Mouse (Mus musculus) hindbrain, embryonic 14.5 days (tissue): ENCODE data around the gene Abca2. TPM values are rescaled to one million over a fixed set of nuclear protein-coding genes. Genes with fewer than 3 reads are reported as not detected.

Experiments used
- ATAC-seq: fragments of 200-750 bp; cut with Nextera tagmentation; 2 replicates; pipeline ENCODE4 v1.8.0; 2017; ENCODE audit warnings: moderate number of reproducible peaks, mild to moderate bottlenecking, moderate TSS enrichment, moderate library complexity; ENCODE audit not compliant: low FRiP score
- DNase-seq: peaks from one replicate; pipeline ENCODE4 v3.0.0-alpha.2; 2015; ENCODE audit warnings: low spot score
- H3K27ac ChIP-seq: fragments of 300-500 bp; sonication (generic); 2 replicates; pipeline ENCODE4 v1.5.1; 2014; ENCODE audit warnings: mild to moderate bottlenecking, moderate library complexity
- H3K27me3 ChIP-seq: fragments of 300-500 bp; sonication (generic); 2 replicates; pipeline ENCODE4 v1.6.1; 2014; ENCODE audit warnings: mild to moderate bottlenecking, low read length, mixed read lengths; ENCODE audit not compliant: control insufficient read depth, insufficient read depth
- H3K36me3 ChIP-seq: fragments of 300-500 bp; sonication (generic); replicated peaks from 2 replicates; pipeline ENCODE4 v1.6.1; 2014; ENCODE audit not compliant: control insufficient read depth, insufficient read depth
- H3K4me1 ChIP-seq: fragments of 300-500 bp; sonication (generic); replicated peaks from 2 replicates; pipeline ENCODE4 v1.6.1; 2014; ENCODE audit warnings: antibody characterized with exemption, low read length, mixed read lengths; ENCODE audit not compliant: control insufficient read depth, insufficient read depth
- H3K4me2 ChIP-seq: fragments of 300-500 bp; sonication (generic); replicated peaks from 2 replicates; pipeline ENCODE4 v1.6.1; 2014; ENCODE audit warnings: mild to moderate bottlenecking, moderate library complexity
- H3K4me3 ChIP-seq: fragments of 300-500 bp; sonication (generic); replicated peaks from 2 replicates; pipeline ENCODE4 v1.5.1; 2014; ENCODE audit warnings: mild to moderate bottlenecking, low read length
- H3K9ac ChIP-seq: fragments of 300-500 bp; sonication (generic); 2 replicates; pipeline ENCODE4 v1.6.1; 2014
- H3K9me3 ChIP-seq: fragments of 300-500 bp; sonication (generic); 2 replicates; pipeline ENCODE4 v1.6.1; 2016; ENCODE audit warnings: low read length; ENCODE audit not compliant: control insufficient read depth
- WGBS: fragments of 180-500 bp; shearing (Covaris S2); extraction: QIAGEN DNeasy Blood & Tissue Kit; methylation state at CpG from one replicate; pipeline ENCODE4 v1.1.7; 2014; 5-methylcytosine and 5-hydroxymethylcytosine counted together
- polyA plus RNA-seq: library from polyadenylated mRNA; unstranded; fragments of >200 nt; fragmentation: Nextera tagmentation; extraction: Ambion mirVana; gene quantifications from 2 replicates; pipeline ENCODE4 v1.2.1, GENCODE M21; 2014

The Abca2 gene
- polyA plus RNA-seq, 1 experiment from 2014 or later, result 17.3 TPM

GRCm38 (mm10) chr2:25421896-25422295 is 6.6 kb upstream of the Abca2 start:
- Histone ChIP-seq H3K4me3 (no peak overlapping the region), H3K4me2 (no peak overlapping the region), H3K36me3 (no peaks in the 10 kb centered on the region), H3K9me3 (no peaks in the 10 kb centered on the region), H3K27me3 (peaks cover 10% of the 10 kb centered on the region; the same call in 1 of the 2 replicates), H3K9ac (no peak overlapping the region; the same call in 1 of the 2 replicates), H3K4me1 (no peaks in the 10 kb centered on the region), H3K27ac (no peak overlapping the region)
- DNase-seq (peak; percentile 61), ATAC-seq (no peak)
- WGBS, result 24% methylated on average over 3 of the region's 3 CpGs

- Histone ChIP-seq H3K4me3 (no peak within 1 kb of the TSS), H3K9me3 (no peaks in the 10 kb centered on the region), H3K27ac (no peak within 1 kb of the TSS), H3K36me3 (no peaks in the 10 kb centered on the region), H3K4me2 (no peak within 1 kb of the TSS), H3K27me3 (peaks cover 10% of the 10 kb centered on the region; the same call in 1 of the 2 replicates), H3K9ac (no peak within 1 kb of the TSS), H3K4me1 (no peaks in the 10 kb centered on the region)
- ATAC-seq, result no peak
- 69% methylated on average over 17 of the region's 17 CpGs for WGBS
- DNase-seq, result no peak
These were observed 5.7 kb upstream of the Abca2 start, which contains the start of gene Fut7 for GRCm38 (mm10) chr2:25422587-25423410. TSS of gene Fut7 (plus strand) at chr2:25423267.

- Histone ChIP-seq H3K36me3 (no peaks in the 10 kb centered on the region), H3K9ac (no peak overlapping the region), H3K9me3 (no peaks in the 10 kb centered on the region), H3K27me3 (peaks cover 10% of the 10 kb centered on the region; the same call in 1 of the 2 replicates), H3K4me2 (no peak overlapping the region), H3K4me3 (no peak overlapping the region), H3K4me1 (no peaks in the 10 kb centered on the region), H3K27ac (no peak overlapping the region)
- WGBS, result 67% methylated on average over 1 of the region's 1 CpGs
- DNase-seq, result no peak
- no peak for ATAC-seq
These were observed 4.9 kb upstream of the Abca2 start for GRCm38 (mm10) chr2:25423626-25424025.

GRCm38 (mm10) chr2:25425481-25425880 is 3.0 kb upstream of the Abca2 start:
- Histone ChIP-seq H3K4me1 (peaks cover 15% of the 10 kb centered on the region), H3K9me3 (no peaks in the 10 kb centered on the region), H3K36me3 (no peaks in the 10 kb centered on the region), H3K27ac (no peak overlapping the region), H3K4me3 (no peak overlapping the region), H3K4me2 (no peak overlapping the region), H3K27me3 (peaks cover 10% of the 10 kb centered on the region; the same call in 1 of the 2 replicates), H3K9ac (no peak overlapping the region)
- 49% methylated on average over 27 of the region's 27 CpGs for WGBS
- ATAC-seq, result no peak
- no peak for DNase-seq

GRCm38 (mm10) chr2:25426721-25427191 is 1.7 kb upstream of the Abca2 start:
- 32% methylated on average over 5 of the region's 5 CpGs for WGBS
- ATAC-seq (no peak), DNase-seq (peak; percentile 89)
- no peak overlapping the region for H3K9ac ChIP-seq
- peaks cover 28% of the 10 kb centered on the region for H3K4me1 ChIP-seq
- no peaks in the 10 kb centered on the region for H3K36me3 ChIP-seq
- H3K27ac ChIP-seq, result no peak overlapping the region
- no peaks in the 10 kb centered on the region for H3K9me3 ChIP-seq
- H3K27me3 ChIP-seq, result peaks cover 10% of the 10 kb centered on the region; the same call in 1 of the 2 replicates
- H3K4me2 ChIP-seq, result no peak overlapping the region
- no peak overlapping the region for H3K4me3 ChIP-seq

GRCm38 (mm10) chr2:25427256-25427655 is 1.2 kb upstream of the Abca2 start:
- no peaks in the 10 kb centered on the region for H3K36me3 ChIP-seq
- H3K4me2 ChIP-seq, result no peak overlapping the region
- WGBS, result 90% methylated on average over 5 of the region's 5 CpGs
- no peak overlapping the region for H3K27ac ChIP-seq
- no peaks in the 10 kb centered on the region for H3K9me3 ChIP-seq
- ATAC-seq, result no peak
- H3K9ac ChIP-seq, result no peak overlapping the region
- H3K27me3 ChIP-seq, result peaks cover 10% of the 10 kb centered on the region; the same call in 1 of the 2 replicates
- no peak for DNase-seq
- H3K4me1 ChIP-seq, result peaks cover 29% of the 10 kb centered on the region
- no peak overlapping the region for H3K4me3 ChIP-seq

GRCm38 (mm10) chr2:25429435-25430180 is 1.1 kb downstream of the Abca2 start:
- Histone ChIP-seq H3K9ac (peak overlapping the region; percentile 93), H3K4me2 (peak overlapping the region; percentile 86), H3K27me3 (0 out of 2 replicates have a peak, but pooled peaks cover 4% of the 10 kb centered on the region), H3K36me3 (peaks cover 19% of the 10 kb centered on the region), H3K4me1 (peaks cover 29% of the 10 kb centered on the region), H3K27ac (peak overlapping the region; percentile 84; the same call in 1 of the 2 replicates), H3K9me3 (no peaks in the 10 kb centered on the region), H3K4me3 (peak overlapping the region; percentile 91)
- no peak for ATAC-seq
- WGBS, result 70% methylated on average over 5 of the region's 5 CpGs
- DNase-seq, result no peak

- WGBS, result 51% methylated on average over 17 of the region's 17 CpGs
- ATAC-seq, result no peak
- H3K27me3 ChIP-seq, result no peaks in the 10 kb centered on the region
- peak overlapping the region; percentile 86 for H3K4me2 ChIP-seq
- H3K4me1 ChIP-seq, result peaks cover 29% of the 10 kb centered on the region
- H3K27ac ChIP-seq, result 0 out of 2 replicates have a peak overlapping the region, but pooled peaks have one; percentile 5
- H3K9ac ChIP-seq, result peak overlapping the region; percentile 36
- no peak for DNase-seq
- peaks cover 27% of the 10 kb centered on the region for H3K36me3 ChIP-seq
- no peaks in the 10 kb centered on the region for H3K9me3 ChIP-seq
- 0 out of 2 replicates have a peak overlapping the region, but pooled peaks have one; percentile 2 for H3K4me3 ChIP-seq
These were observed 2.1 kb downstream of the Abca2 start for GRCm38 (mm10) chr2:25430395-25431233.
